Mouse (Mus musculus): ENCODE data around the gene Zbtb25.

The Zbtb25 gene

DNA sequence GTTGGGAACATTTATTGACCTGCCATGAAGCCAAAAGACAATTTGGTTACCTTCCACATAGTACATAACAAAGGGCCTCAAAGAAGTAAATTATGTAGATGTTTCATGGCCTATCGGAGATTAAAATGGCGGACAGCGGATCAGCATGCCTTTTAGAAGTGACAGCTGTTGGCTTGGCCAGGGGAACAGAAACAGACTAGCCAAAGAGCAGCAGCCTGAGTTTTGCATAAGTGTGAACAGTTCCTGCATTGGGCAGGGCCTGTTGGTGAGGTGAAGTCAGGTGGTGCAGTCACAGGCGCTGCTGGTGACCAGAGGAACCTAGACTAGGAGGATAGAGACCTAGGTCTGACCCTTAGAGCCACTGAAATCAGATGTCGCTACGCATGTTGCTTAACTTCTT, 7.7 kb upstream of the Zbtb25 start:
- DNase-seq (ENCODE audit: low spot score in 2 of 2), result no peak

DNA sequence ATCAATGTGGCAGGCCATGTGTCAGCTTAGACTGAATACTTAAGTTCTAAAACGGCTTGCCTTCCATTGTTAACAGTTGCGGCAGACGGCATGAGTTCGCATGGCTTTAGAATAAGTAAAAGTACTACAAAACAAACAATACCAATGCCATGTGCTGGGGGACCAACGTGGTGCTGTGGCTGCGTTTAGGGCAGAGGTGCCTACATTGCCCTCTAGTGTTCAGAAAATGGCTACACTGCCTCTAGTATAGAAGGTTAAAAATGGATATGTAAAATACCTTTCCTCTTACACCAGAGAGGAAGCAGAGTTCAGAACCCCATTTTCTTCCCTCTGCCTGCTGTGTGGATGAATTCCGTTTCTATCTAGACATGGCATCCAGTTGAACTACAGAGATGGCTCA, 7.2 kb upstream of the Zbtb25 start:
- no peak for DNase-seq (ENCODE audit: low spot score in 2 of 2)

- no peak for DNase-seq (ENCODE audit: low spot score in 2 of 2)
These were observed 6.1 kb upstream of the Zbtb25 start for GRCm38 (mm10) chr12:76375506-76375905.

DNA sequence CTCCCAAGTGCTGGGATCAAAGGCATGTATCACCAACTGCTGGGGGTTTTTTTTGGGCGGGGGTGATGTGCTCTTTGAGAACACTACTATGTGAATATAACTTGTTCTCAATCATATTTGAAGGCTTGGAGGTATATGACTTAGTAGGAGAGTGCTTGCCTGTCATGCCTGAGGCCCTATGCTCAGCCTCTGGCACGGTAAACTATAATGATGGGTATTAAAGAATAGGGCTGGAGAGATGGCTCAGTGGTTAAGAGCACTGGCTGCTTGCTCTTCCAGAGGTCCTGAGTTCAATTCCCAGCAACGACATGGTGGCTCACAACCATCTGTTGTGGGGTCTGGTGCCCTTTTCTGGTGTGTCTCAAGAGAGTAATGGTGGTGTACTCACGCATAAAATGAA, 5.5 kb upstream of the Zbtb25 start:
- no peak for DNase-seq (ENCODE audit: low spot score in 2 of 2)

GRCm38 (mm10) chr12:76373991-76374390, 4.6 kb upstream of the Zbtb25 start:
- DNase-seq (ENCODE audit: low spot score in 2 of 2), result no peak

DNA sequence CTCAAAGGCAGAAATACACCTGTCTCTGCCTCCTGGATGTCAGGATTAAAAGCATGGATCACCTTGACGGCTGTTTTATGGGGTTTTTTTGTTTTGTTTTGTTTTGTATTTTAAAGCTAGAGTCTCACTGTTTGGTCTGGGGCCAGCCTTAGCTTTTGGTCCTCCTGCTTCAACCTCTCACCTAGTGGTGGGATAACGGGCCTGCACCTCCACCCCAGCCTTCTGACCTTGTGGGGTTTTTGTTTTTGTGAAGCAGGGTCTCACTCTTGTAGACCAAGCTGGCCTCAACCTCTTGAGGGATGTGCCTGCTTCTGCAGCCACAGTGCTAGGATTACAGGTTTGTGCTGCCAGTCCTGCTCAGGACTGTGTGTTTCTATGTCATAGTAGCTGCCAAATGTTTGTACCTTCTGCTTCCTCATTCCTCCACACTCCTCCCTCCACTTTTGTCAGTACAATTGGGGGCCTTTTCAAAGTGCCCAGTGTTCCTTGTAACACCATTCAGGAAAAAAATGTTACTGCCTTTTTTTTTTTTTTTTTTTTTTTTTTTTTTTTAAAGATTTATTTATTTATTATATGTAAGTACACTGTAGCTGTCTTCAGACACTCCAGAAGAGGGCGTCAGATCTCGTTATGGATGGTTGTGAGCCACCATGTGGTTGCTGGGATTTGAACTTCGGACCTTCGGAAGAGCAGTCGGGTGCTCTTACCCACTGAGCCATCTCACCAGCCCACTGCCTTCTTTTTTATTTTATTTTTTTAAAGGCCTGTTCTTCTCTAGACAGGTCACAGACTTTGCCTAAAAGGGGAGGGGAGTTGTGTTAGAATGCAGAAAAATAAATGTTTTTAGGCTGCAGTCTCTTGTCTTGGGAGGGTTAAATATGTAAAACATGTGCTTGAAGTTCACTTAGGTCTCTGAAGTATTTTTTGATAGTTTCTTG, 3.7 kb upstream of the Zbtb25 start:
- DNase-seq (ENCODE audit: low spot score in 2 of 2), result no peak

DNA sequence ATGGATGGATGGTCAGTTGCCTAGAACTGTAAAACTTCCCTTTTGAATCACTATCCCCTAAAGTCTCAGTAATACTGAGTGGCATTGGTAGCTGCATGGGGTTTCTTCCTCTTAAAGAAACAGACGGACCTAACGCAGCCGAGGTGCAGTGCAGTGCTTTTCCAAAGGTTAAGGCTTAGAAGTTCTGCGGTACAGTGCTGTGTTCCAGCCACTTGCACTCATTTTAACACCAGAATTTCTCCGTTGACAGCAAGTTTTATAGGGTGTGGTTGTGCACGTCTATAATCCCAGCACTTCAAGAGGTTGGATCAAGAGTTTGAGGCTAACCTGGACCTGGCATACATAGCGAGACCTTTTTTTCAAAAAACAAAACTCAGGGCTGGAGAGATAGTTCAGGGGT, 2.6 kb upstream of the Zbtb25 start:
- no peak for DNase-seq (ENCODE audit: low spot score in 2 of 2)

DNA sequence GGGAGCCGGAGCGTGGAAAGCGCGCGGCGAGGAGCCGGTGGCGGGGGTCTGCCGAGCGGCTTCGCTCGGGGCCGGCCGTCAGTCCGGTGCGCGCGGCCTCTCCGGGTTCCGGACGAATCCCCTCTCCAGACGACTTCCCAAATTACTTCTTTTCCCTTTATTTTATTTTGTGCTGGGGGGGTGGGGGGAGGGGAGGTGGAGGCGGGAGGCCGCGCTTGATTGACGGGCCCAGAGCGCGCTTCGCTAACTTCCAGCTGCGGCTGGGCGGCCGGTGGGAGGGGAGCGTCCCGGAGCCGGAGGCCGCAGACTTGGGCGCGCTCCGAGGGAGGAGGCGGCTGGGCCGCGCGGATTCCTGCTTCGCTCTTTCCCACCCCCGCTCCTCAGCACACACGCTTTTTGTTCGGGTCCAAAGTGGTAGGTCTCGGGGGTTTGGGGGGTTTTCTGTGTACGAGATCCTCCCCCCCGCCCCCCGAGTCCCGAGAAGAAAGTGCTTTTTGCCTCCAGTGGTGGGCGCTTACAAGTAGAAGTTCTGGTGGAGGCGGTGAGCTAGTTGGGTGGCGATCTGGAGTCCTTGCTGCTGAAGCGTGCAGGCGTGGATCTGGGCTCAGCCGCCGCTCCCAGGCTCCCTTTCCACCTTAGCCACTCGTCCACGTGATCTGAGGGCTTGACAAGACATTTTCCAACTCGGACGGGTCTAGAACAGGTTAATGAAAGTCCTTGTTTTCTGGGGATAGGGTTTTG, 1.6 kb upstream of the Zbtb25 start:
- DNase-seq (ENCODE audit: low spot score in 2 of 2), result peak; percentile 49 to 56

- DNase-seq (ENCODE audit: low spot score in 2 of 2), result peak; percentile 79 to 81
These were observed 802 bp upstream of the Zbtb25 start, which contains the start of gene Zbtb1 for GRCm38 (mm10) chr12:76369978-76370830. Gene Zbtb1, plus strand, starts transcription at chr12:76370266.

DNA sequence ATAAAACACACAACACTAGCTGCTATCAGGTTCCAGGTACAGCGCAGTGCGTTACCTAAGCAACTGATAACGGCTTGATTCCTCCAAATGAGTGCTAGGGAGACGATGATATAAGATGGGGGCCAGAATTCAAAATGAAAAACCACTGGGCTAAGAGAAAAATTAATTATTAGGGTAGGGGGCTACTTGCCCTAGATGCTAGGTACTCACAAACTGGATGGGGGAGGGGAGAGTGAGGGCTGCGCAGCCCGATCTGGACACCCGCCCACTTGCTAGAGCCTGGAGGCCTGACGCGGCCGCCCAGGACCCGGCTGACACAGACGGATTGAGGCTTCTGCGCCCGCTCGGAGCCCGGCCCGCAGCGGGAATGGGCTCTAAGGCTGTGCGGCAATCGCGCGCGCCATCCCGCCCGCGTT, 604 bp downstream of the Zbtb25 start:
- DNase-seq (ENCODE audit: low spot score in 2 of 2), result peak in 1 of 2 experiments; percentile 25

GRCm38 (mm10) chr12:76368201-76368789, 1.1 kb downstream of the Zbtb25 start:
- no peak for DNase-seq (ENCODE audit: low spot score in 2 of 2)

DNA sequence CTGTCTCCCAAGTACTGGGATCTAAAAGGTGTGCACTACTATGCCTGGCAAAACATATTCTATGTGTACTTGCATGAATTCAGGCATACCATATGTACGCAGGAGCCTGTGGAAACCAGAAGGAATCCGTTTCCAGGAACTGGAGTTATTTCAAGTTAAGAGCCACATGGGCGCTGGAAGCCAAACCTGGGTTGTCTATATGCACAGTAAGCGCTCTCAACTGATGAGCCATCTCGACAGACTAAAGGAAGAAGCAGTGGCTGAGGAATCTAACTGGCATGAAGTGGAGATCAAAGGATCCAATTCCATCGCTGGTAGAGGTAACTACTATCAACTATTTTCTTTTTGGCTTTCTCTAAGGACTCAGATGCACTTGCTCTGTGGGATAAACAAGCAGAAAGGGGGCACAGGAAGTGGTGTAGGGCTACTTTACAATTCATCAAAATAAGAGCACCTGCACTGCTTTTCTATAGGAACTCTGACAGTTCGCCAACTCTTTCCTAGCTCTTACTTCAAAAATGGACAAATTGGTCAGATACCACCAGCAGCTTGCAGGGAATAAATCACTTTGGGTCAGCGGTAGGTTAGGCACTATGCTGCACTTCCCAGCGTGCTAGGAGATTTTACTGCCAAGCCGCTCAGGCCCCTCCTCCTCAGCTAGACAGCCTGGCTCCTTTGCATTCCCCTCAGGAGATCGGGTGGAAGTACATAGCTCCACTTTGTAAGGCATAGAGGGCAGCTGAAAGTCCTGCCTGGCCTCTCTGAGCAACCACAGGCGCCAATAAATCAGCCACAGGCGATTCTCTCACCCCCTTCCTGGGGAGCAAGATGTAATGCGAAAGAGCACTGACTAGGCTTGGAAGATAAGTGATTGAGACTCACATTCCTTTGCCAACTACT, 2.1 kb downstream of the Zbtb25 start:
- no peak for DNase-seq (ENCODE audit: low spot score in 2 of 2)

- DNase-seq (ENCODE audit: low spot score in 2 of 2), result no peak
These were observed 3.1 kb downstream of the Zbtb25 start for GRCm38 (mm10) chr12:76366276-76366675.

- no peak for DNase-seq (ENCODE audit: low spot score in 2 of 2)
These were observed 7.1 kb downstream of the Zbtb25 start for GRCm38 (mm10) chr12:76362303-76362676.

- no peak for DNase-seq (ENCODE audit: low spot score in 2 of 2)
These were observed 7.7 kb downstream of the Zbtb25 start for GRCm38 (mm10) chr12:76361405-76362302.

GRCm38 (mm10) chr12:76360868-76361267, 8.5 kb downstream of the Zbtb25 start:
- no peak for DNase-seq (ENCODE audit: low spot score in 2 of 2)

DNA sequence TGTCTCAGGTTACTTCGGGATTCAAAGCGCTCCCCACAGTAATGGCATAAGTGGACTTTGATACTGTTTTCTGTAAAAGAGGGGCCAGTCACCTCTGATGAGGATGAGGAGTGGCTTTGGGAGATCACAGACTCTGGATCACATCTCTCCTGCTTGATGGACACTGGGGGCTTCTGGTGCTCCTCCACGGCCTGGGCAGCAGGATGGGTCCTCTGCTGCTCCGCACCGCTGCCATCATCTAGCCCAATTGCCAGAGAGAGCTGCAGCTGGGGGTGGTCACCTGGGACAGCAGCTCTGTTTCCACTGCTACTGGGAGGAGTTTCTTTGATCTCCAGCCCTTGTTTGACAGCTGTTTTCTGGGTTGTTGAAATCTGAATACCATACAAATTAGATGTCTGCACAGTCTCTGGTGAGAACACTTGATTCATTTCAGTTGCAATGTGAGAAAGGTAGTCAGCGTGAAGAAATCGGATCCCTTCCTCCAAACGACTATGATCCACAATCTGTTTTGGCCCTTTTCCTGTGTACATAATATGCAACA, 19.7 kb downstream of the Zbtb25 start:
- DNase-seq (ENCODE audit: low spot score in 2 of 2), result no peak

DNA sequence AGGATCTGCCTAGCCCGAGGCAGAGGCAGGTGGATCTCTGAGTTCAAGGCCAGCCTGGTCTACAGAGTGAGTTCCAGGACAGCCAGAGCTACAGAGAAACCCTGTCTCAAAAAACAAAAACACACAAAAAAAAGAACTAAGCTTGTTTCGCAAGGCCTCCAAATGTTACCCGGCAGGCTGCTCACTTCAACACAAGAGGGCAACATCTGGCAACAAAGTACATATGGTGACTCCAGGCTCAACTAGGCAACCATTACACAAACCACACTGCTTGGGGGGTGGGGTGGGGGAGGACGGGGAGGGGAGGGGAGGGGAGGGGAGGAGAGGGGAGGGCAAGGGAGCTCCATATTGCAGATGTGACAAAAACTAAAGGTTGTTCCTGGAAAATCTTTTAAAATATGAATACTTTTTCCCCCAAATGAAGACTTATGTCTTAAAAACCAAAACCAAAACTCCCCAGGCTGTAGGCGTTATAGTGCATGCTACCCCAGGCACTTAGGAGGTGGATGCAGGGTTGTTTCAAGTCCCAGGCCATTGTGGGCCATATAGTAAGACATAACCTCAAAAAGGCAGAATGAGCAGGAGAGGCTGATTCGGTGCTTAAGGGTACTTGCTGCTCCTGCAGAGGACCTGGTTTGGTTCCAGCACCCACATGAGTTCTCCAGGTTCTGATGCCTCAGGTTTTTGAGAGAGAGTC, 23.5 kb downstream of the Zbtb25 start:
- no peak for DNase-seq (ENCODE audit: low spot score in 2 of 2)

GRCm38 (mm10) chr12:76341080-76341479, 28.3 kb downstream of the Zbtb25 start:
- no peak for DNase-seq (ENCODE audit: low spot score in 2 of 2)
